Mouse (Mus musculus) hindbrain, embryonic 13.5 days (tissue): ENCODE data around the gene Dnajc15. TPM values are rescaled to one million over a fixed set of nuclear protein-coding genes. Genes with fewer than 3 reads are reported as not detected.
"Not testable (repeated sequence)": the region's sequence is repeated elsewhere in the genome, so short reads cannot be mapped to it uniquely, and the experiment has no call there.

Experiments
- ATAC-seq: fragments of 200-750 bp; cut with Nextera tagmentation; 2 replicates; pipeline ENCODE4 v1.8.0; 2017; ENCODE audit warnings: moderate TSS enrichment; ENCODE audit not compliant: low FRiP score
- H3K27ac ChIP-seq: fragments of 300-500 bp; sonication (generic); 2 replicates; pipeline ENCODE4 v1.5.1; 2015; ENCODE audit warnings: inconsistent platforms, mild to moderate bottlenecking, moderate library complexity
- H3K27me3 ChIP-seq: fragments of 300-500 bp; sonication (generic); 2 replicates; pipeline ENCODE4 v1.6.1; 2015; ENCODE audit warnings: mild to moderate bottlenecking, inconsistent platforms
- H3K36me3 ChIP-seq: fragments of 300-500 bp; sonication (generic); 2 replicates; pipeline ENCODE4 v1.6.1; 2015; ENCODE audit warnings: mild to moderate bottlenecking, inconsistent platforms
- H3K4me1 ChIP-seq: fragments of 300-500 bp; sonication (generic); replicated peaks from 2 replicates; pipeline ENCODE4 v1.6.1; 2015; ENCODE audit warnings: inconsistent platforms
- H3K4me2 ChIP-seq: fragments of 300-500 bp; sonication (generic); 2 replicates; pipeline ENCODE4 v1.6.1; 2015; ENCODE audit warnings: inconsistent platforms, mild to moderate bottlenecking, moderate library complexity
- H3K4me3 ChIP-seq: fragments of 300-500 bp; sonication (generic); 2 replicates; pipeline ENCODE4 v1.5.1; 2015; ENCODE audit warnings: mild to moderate bottlenecking, inconsistent platforms
- H3K9ac ChIP-seq: fragments of 300-500 bp; sonication (generic); 2 replicates; pipeline ENCODE4 v1.6.1; 2015; ENCODE audit warnings: mild to moderate bottlenecking, inconsistent platforms
- H3K9me3 ChIP-seq: fragments of 300-500 bp; sonication (generic); 2 replicates; pipeline ENCODE4 v1.6.1; 2016; ENCODE audit warnings: inconsistent platforms
- WGBS: fragments of 180-500 bp; shearing (Covaris S2); methylation state at CpG from one replicate; pipeline ENCODE4 v1.1.7; 2015; 5-methylcytosine and 5-hydroxymethylcytosine counted together
- polyA plus RNA-seq: library from polyadenylated mRNA; unstranded; fragments of >200 nt; fragmentation: Nextera tagmentation; extraction: Ambion mirVana; gene quantifications from 2 replicates; pipeline ENCODE4 v1.2.1, GENCODE M21; 2015

Gene Dnajc15
- polyA plus RNA-seq, 1 experiment from 2014 or later = 90.8 TPM

DNA sequence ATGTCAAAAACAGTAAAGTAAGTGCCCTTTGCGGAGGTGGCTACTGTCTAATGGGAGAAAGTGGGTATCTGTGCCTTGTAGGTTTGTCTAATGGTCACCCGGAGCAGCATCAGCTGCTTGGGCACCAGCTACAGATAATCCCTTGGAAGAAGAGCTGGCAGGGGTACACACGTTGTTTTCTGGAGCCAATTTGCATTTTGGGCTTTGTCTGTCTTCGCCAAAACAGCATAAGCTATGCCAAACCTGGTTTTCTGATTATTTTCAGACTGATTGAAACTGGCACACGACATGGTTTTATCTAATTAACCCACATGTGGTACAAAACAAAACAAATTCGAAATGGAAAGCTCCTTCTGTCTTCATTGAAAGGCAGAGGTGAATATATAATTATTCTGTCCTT lies 7.7 kb upstream of the Dnajc15 start:
- H3K4me1 ChIP-seq = no peaks in the 10 kb centered on the region
- peaks cover 2% of the 10 kb centered on the region; the same call in 1 of the 2 replicates for H3K9me3 ChIP-seq
- H3K27me3 ChIP-seq = no peaks in the 10 kb centered on the region
- WGBS = 66% methylated on average over 6 of the region's 6 CpGs
- no peak overlapping the region for H3K4me2 ChIP-seq
- H3K9ac ChIP-seq = no peak overlapping the region
- no peaks in the 10 kb centered on the region for H3K36me3 ChIP-seq
- H3K27ac ChIP-seq = no peak overlapping the region
- no peak for ATAC-seq
- H3K4me3 ChIP-seq = no peak overlapping the region

DNA sequence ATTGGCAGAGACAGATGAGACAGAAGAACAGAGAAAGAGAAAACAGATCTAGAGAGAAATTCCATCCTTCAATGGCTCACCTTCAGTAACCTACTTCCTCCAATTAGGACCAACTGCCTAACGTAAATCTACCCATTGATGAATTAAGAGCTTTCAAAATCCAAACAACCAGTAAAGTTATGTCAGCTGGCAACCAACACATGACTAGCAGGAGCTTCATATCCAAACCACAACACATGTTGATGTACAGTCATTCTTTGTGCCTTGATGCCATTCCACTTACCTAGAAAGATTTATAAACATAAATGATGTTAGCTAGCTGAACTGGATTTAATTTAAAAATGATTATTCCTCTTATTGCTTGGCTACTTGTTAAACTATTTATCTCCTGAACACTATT lies 7.1 kb upstream of the Dnajc15 start:
- Histone ChIP-seq H3K9me3 (peaks cover 2% of the 10 kb centered on the region; the same call in 1 of the 2 replicates), H3K4me2 (no peak overlapping the region), H3K4me3 (no peak overlapping the region), H3K27me3 (no peaks in the 10 kb centered on the region), H3K9ac (no peak overlapping the region), H3K27ac (no peak overlapping the region), H3K36me3 (no peaks in the 10 kb centered on the region), H3K4me1 (no peaks in the 10 kb centered on the region)
- 74% methylated on average over 1 of the region's 1 CpGs for WGBS
- no peak for ATAC-seq

DNA sequence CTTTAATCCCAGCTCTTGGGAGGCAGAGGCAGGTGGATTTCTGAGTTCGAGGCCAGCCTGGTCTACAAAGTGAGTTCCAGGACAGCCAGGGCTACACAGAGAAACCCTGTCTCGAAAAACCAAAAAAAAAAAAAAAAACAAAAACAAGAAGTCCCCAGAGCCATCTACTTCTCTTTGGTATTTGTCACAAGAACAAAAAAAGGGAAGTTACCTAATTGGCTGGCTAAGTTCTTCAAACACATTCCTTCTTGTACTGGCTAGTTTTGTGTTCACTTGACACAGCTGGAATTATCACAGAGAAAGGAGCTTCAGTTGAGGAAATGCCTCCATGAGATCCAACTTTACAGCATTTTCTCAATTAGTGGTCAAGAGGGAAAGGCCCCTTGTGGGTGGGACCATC lies 3.0 kb upstream of the Dnajc15 start:
- not testable (repeated sequence) for H3K4me2 ChIP-seq, H3K27me3 ChIP-seq, H3K9ac ChIP-seq, H3K27ac ChIP-seq, ATAC-seq, H3K9me3 ChIP-seq, H3K36me3 ChIP-seq, H3K4me1 ChIP-seq, H3K4me3 ChIP-seq
- WGBS = 80% methylated on average over 2 of the region's 2 CpGs

DNA sequence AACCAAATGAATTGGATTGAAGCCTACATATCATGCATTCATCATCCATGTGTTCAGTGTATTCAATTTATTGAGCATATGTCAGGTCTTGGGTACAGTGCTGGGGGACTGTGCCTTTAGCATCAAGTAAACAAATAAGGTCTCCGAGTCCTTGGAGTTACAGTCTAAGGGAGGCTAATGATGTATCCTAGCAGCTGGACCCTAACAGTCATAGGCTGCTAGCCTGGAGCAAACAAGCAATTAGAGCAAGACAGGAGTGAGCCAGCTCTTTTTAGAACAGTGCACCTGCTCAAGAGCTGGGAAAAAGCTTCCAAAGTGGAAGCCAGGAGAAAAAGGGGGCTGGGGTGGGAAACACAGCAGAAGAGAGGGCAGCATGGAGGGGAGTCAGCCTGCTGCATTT lies 1.3 kb upstream of the Dnajc15 start:
- Histone ChIP-seq H3K9ac (no peak overlapping the region), H3K36me3 (no peaks in the 10 kb centered on the region), H3K27me3 (no peaks in the 10 kb centered on the region), H3K4me3 (no peak overlapping the region), H3K4me2 (no peak overlapping the region), H3K27ac (no peak overlapping the region), H3K9me3 (peaks cover 2% of the 10 kb centered on the region; the same call in 1 of the 2 replicates), H3K4me1 (peaks cover 4% of the 10 kb centered on the region)
- ATAC-seq = no peak
- WGBS = 60% methylated on average over 1 of the region's 1 CpGs

DNA sequence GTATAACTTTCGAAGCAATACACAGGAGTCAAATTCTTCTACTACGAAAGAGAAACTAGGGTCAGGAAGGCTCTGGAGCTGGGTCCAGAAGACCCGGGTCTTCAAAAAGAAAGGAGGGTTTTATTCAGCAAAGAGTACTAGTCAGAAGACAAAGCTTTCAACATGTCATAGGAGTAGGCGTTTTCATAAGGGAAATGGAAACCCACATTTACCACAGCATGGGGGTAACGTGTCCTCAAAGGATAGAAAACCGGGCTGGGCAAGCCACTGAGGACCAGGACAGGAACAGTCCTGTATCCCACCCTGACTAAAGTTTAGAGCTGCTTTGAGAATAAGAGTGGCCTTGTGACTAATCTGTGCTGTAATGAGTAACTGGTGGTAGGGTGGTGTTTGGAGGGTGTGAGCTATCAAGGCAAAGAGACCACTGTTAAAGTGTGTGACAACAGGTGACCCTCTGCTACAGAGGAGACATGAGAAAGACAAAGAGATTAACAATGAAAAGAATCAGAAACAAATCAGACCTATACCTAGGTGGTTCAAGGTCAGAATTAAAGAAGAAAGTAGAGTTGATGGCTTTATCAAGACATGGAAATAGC lies 3.4 kb downstream of the Dnajc15 start:
- no peak for ATAC-seq
- H3K4me1 ChIP-seq = peaks cover 4% of the 10 kb centered on the region
- no peak overlapping the region for H3K4me2 ChIP-seq
- H3K9me3 ChIP-seq = no peaks in the 10 kb centered on the region
- 88% methylated on average over 6 of the region's 6 CpGs for WGBS
- no peak overlapping the region for H3K27ac ChIP-seq
- no peak overlapping the region for H3K9ac ChIP-seq
- no peaks in the 10 kb centered on the region for H3K27me3 ChIP-seq
- H3K4me3 ChIP-seq = no peak overlapping the region
- 0 out of 2 replicates have a peak, but pooled peaks cover 2% of the 10 kb centered on the region for H3K36me3 ChIP-seq

DNA sequence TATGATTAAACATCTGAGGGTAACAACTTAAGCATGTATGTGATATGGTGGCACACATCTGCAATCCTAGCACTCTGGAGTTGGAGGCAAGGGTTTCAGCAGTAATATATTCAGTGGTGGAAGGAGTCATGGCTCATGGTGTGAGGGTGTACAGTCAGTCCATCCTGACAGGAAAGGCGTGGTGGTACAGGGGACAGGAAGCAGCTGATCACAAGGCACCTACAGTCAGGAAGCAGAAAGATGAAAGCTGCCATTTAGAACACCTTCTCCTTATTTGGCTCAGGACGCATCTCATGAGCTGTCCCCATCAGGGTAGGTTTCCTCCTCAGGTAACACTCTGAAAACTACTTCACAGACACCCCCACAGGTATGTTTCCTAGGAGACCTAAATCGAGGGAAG lies 4.0 kb downstream of the Dnajc15 start:
- no peaks in the 10 kb centered on the region for H3K27me3 ChIP-seq
- no peak overlapping the region for H3K4me3 ChIP-seq
- H3K4me2 ChIP-seq = no peak overlapping the region
- WGBS = 95% methylated on average over 3 of the region's 3 CpGs
- H3K27ac ChIP-seq = no peak overlapping the region
- ATAC-seq = no peak
- H3K9ac ChIP-seq = no peak overlapping the region
- H3K9me3 ChIP-seq = no peaks in the 10 kb centered on the region
- peaks cover 4% of the 10 kb centered on the region for H3K4me1 ChIP-seq
- H3K36me3 ChIP-seq = 0 out of 2 replicates have a peak, but pooled peaks cover 2% of the 10 kb centered on the region

DNA sequence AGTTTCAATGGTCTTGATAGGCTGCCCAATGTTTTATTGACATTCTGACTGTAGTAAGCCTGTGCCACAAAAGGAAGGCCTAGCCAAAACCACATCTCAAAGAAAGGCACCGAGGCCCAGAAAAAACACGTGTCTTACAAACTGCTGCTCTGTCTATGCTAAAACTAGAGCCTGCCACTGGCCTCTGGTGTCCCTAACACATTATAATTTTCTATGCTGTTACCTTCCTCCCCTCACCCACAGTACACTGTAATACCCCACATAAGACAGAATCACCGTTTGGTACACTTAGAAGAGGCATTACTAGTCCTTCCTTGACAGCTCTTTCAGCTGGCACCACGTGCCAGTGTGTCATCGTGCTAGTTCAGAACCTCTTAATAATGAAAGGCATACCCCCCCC lies 7.3 kb downstream of the Dnajc15 start:
- no peak for ATAC-seq
- no peak overlapping the region for H3K4me2 ChIP-seq

DNA sequence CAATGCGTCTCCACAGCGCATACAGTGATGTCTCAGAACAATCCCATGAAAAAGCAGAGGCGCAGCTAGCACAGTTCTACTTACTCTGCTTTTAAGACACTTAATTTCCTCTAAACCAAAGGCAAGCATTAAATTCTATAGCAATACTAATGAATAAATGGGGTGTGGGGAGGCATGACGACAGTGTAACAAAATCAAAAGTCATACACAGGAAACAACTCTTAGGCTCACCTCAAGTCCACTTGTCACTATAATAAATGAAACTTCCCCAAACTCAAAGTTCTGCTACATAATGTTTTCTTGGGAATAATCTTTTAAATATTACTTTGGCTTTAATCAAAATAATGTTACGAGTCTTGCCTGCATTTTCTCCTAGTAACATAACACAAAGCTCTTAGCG lies 10.4 kb downstream of the Dnajc15 start:
- 90% methylated on average over 6 of the region's 6 CpGs for WGBS

More for the DNA sequence above, 7.3 kb downstream of the Dnajc15 start:
- WGBS = 91% methylated on average over 5 of the region's 5 CpGs
- no peak overlapping the region for H3K9ac ChIP-seq
- no peak overlapping the region for H3K27ac ChIP-seq
- H3K4me1 ChIP-seq = peaks cover 4% of the 10 kb centered on the region; the same call in 1 of the 2 replicates
- no peaks in the 10 kb centered on the region for H3K27me3 ChIP-seq
- H3K4me3 ChIP-seq = no peak overlapping the region
- H3K36me3 ChIP-seq = 0 out of 2 replicates have a peak, but pooled peaks cover 2% of the 10 kb centered on the region
- no peaks in the 10 kb centered on the region for H3K9me3 ChIP-seq

DNA sequence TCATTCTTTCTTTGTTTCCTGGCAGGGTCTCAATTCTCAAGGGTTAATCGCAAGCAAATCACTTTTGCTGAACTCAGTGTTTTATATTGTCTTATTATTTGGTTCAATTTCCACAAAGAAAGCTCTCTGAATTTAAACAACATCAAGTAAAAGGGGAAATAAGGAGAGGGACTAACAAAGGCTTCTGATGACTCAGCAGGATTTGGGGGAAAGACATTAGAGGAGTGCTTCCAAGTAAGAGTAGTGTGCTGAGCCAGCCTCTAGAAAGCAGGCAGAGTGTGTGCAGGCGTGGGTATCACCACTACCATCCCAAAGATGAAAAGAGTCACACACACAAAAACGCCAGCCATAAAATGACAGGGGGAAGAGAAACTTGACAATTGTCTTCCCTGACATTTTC lies 10.9 kb downstream of the Dnajc15 start:
- H3K27ac ChIP-seq = 0 out of 2 replicates have a peak overlapping the region, but pooled peaks have one; percentile 42
- H3K36me3 ChIP-seq = no peaks in the 10 kb centered on the region
- H3K9me3 ChIP-seq = no peaks in the 10 kb centered on the region
- 62% methylated on average over 3 of the region's 3 CpGs for WGBS
- H3K4me1 ChIP-seq = peaks cover 4% of the 10 kb centered on the region; the same call in 1 of the 2 replicates
- no peak overlapping the region for H3K4me2 ChIP-seq
- H3K4me3 ChIP-seq = no peak overlapping the region
- H3K9ac ChIP-seq = no peak overlapping the region
- ATAC-seq = no peak
- H3K27me3 ChIP-seq = no peaks in the 10 kb centered on the region

More for the DNA sequence above, 10.4 kb downstream of the Dnajc15 start:
- no peaks in the 10 kb centered on the region for H3K27me3 ChIP-seq
- H3K9me3 ChIP-seq = no peaks in the 10 kb centered on the region
- no peak overlapping the region for H3K4me2 ChIP-seq
- H3K36me3 ChIP-seq = no peaks in the 10 kb centered on the region
- no peak overlapping the region for H3K4me3 ChIP-seq
- no peak for ATAC-seq
- H3K27ac ChIP-seq = 0 out of 2 replicates have a peak overlapping the region, but pooled peaks have one; percentile 42
- H3K9ac ChIP-seq = no peak overlapping the region
- peaks cover 4% of the 10 kb centered on the region; the same call in 1 of the 2 replicates for H3K4me1 ChIP-seq

DNA sequence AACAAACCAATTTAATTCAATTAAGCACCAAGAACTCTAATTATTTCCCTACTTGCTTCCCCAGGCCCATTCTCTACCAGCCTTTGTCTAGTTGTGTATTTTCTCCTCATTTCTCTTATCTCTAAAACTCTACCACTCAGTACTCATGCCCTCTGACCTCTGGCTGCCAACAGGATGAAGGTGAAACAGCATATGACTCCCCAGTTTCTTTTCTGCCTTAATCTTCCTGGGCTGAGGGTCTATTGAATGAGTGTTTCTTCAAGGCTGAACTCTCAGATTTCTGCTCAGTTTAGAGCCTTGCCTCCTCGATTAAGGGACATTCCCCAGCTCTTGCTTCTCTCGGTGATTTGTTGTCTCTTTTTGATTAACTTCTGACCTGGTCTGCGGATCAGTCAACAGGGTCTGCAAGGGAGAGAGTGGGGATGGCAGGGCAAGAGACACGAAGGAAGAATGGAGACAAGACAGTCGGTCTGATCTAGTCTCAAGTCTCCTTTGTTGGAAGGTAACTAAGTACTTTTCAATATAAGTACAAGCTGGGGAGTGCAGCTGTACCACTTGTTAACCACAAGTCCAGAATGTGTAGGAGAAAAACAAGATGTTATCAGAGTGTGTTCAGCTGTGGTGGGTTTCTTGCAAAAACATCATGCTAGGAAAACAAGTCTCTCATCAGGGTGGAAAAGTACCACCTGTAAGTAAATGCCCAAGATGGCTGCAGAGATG lies 13.9 kb downstream of the Dnajc15 start:
- H3K9me3 ChIP-seq = no peaks in the 10 kb centered on the region
- ATAC-seq = no peak
- H3K27me3 ChIP-seq = no peaks in the 10 kb centered on the region
- no peak overlapping the region for H3K27ac ChIP-seq
- H3K4me2 ChIP-seq = no peak overlapping the region
- H3K36me3 ChIP-seq = no peaks in the 10 kb centered on the region
- H3K9ac ChIP-seq = no peak overlapping the region
- 69% methylated on average over 5 of the region's 5 CpGs for WGBS
- H3K4me1 ChIP-seq = peaks cover 4% of the 10 kb centered on the region; the same call in 1 of the 2 replicates
- no peak overlapping the region for H3K4me3 ChIP-seq

DNA sequence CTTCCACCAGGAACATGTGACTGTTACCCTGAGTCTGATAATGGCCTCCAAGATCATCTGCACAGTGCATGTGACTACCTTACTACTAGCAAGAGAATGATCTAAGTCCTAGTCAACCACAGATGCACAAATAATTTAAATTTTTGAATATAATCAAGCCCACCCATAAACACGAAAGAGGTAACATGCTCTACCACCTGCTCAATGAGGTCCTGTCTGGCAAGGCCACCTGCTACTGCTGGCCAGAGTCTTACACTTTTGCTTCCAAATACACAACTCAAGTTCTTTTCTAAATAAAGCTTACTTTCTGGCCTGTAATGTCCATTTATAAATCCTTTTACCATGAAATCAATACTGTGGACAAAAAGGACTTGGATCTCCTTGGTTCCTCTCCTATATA lies 15.0 kb downstream of the Dnajc15 start:
- no peak overlapping the region for H3K27ac ChIP-seq
- no peak overlapping the region for H3K4me3 ChIP-seq
- no peaks in the 10 kb centered on the region for H3K36me3 ChIP-seq
- no peak for ATAC-seq
- 93% methylated on average over 1 of the region's 1 CpGs for WGBS
- H3K9me3 ChIP-seq = no peaks in the 10 kb centered on the region
- peaks cover 4% of the 10 kb centered on the region; the same call in 1 of the 2 replicates for H3K4me1 ChIP-seq
- H3K4me2 ChIP-seq = no peak overlapping the region
- H3K27me3 ChIP-seq = no peaks in the 10 kb centered on the region
- H3K9ac ChIP-seq = no peak overlapping the region

DNA sequence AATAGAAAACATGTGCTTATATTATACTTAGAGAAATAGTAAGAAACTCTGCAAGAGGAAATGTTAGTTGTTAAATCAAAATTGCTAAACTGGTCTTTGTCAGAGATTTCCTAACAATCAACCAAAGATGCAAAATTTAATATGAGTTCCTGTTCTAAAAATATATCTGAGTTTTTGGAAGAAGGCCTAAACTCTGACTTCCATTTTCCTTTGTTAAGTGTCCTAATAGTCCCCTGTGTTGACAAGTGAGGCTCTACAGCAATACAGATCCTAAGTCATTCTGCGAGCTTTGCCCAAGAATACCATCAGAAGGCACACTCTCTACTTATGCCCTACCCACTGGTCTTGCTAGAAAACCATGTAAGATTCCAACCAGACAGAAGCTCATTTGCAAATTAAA lies 21.0 kb downstream of the Dnajc15 start:
- ATAC-seq = no peak
- no peaks in the 10 kb centered on the region for H3K9me3 ChIP-seq
- no peak overlapping the region for H3K4me2 ChIP-seq
- H3K27ac ChIP-seq = no peak overlapping the region
- H3K36me3 ChIP-seq = no peaks in the 10 kb centered on the region; the same call in 1 of the 2 replicates
- no peak overlapping the region for H3K4me3 ChIP-seq
- no peaks in the 10 kb centered on the region for H3K4me1 ChIP-seq
- WGBS = 100% methylated on average over 1 of the region's 1 CpGs
- H3K27me3 ChIP-seq = no peaks in the 10 kb centered on the region
- H3K9ac ChIP-seq = no peak overlapping the region

DNA sequence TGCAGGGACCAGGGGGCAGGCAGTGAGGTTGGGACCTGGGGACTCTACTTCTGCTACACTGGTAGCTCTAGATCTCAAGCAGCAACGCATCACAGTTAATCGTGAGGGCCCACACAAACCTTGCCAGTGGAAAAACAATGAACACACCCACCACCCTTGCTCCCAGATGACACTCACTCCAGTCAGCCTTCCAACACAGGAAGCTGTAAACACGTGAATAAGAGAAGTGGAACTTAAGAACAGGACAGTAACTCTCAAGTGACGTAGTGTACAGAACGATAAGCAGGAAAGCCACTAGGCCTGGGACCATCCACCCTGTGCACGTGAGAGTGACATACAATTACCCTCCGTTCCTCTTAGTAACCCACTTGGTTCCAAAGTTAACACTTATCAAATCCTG lies 25.1 kb downstream of the Dnajc15 start:
- Histone ChIP-seq H3K27ac (no peak overlapping the region), H3K4me2 (no peak overlapping the region), H3K27me3 (no peaks in the 10 kb centered on the region), H3K4me3 (no peak overlapping the region), H3K36me3 (no peaks in the 10 kb centered on the region; the same call in 1 of the 2 replicates), H3K9me3 (no peaks in the 10 kb centered on the region), H3K9ac (no peak overlapping the region), H3K4me1 (no peaks in the 10 kb centered on the region)
- ATAC-seq = no peak
- WGBS = 90% methylated on average over 7 of the region's 7 CpGs
